Mouse (Mus musculus) gastrocnemius, adult 8-10 months (tissue): ENCODE results near the gene Nme3. TPM values are rescaled to one million over a fixed set of nuclear protein-coding genes. Genes with fewer than 3 reads are reported as not detected.
"Not testable (repeated sequence)": the region's sequence is repeated elsewhere in the genome, so short reads cannot be mapped to it uniquely, and the experiment has no call there.

ENCODE experiments used
- DNase-seq, 2 experiments: peaks; one replicate each; pipeline ENCODE4 v3.0.0; 2022; ENCODE audit warnings: low spot score in 2 of 2
- total RNA-seq, 4 experiments: library from RNA; stranded (reverse); gene quantifications; 2 replicates each; pipeline ENCODE4 v1.2.4; 2022

Nme3 gene
- total RNA-seq, 4 experiments from 2014 or later = 11.4 to 12.6 (median 12.0) TPM

GRCm38 (mm10) chr17:24898041-24898854 lies 1.9 kb downstream of the Nme3 start:
- no peak for DNase-seq

- no peak for DNase-seq
Measured at GRCm38 (mm10) chr17:24899153-24899552, 2.9 kb downstream of the Nme3 start.

- DNase-seq = no peak
Measured at GRCm38 (mm10) chr17:24900014-24900413, 3.7 kb downstream of the Nme3 start.

DNA sequence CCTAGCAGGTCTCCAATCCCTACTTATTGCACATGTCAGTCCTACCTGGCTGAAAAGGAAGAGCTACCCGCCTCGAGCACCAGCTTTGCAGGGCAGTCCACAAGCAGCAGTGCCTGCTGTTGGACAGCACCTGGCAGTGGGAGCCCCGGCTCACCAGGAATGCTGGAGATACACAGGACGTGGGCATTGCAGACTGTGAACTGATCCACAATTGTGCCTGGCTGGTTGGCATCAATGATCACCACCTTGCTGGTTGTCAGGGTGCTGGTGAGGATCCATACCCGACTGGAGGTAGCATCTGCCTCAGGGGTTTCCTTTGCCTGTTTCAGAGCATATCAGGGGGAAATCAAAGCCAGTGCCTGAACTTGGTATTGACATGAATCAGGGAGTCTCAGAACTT lies 5.8 kb downstream of the Nme3 start:
- no peak for DNase-seq

GRCm38 (mm10) chr17:24902671-24903474 lies 6.6 kb downstream of the Nme3 start:
- DNase-seq = no peak

DNA sequence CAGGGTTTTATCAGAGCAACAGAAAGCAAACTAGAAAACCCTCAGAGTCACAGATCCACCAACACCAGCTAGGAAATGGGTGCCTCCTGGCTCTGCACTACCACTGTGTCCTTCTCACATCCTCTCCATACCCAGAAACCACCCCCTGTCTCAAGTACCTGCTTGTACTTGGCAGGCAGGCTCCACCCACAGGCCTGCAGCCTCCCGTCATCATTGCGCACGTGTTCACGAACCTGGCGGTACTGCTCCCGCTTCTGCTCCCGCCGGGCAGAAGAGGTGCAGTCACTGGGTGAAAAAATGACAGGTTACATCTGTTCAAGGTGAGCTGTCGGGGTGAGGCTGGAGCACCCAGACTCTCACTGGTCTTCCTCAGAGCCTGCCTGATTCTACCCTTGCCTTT lies 7.5 kb downstream of the Nme3 start:
- DNase-seq = no peak

- DNase-seq = no peak
Measured at GRCm38 (mm10) chr17:24907591-24907990, 11.3 kb downstream of the Nme3 start.

GRCm38 (mm10) chr17:24913984-24914383 lies 17.7 kb downstream of the Nme3 start:
- DNase-seq = no peak

DNA sequence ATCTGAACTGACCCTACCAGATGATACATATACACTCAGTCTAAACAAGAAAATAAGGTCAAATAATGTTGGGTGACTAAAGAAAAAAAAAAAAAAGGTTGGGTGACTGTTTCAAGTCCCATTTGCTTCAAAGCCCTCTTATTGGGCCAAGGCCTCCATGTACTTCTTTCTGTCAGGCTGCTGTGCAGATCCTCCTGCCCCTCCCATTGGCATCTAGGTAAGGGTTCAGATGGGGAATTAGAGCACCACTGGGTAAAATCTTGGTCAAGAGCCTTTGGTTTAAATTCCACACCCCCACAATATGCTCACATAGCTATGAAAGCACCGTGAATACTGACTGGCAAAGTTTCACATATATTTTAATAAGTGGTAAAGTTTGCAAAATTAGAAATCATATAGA lies 26.9 kb downstream of the Nme3 start:
- no peak for DNase-seq

DNA sequence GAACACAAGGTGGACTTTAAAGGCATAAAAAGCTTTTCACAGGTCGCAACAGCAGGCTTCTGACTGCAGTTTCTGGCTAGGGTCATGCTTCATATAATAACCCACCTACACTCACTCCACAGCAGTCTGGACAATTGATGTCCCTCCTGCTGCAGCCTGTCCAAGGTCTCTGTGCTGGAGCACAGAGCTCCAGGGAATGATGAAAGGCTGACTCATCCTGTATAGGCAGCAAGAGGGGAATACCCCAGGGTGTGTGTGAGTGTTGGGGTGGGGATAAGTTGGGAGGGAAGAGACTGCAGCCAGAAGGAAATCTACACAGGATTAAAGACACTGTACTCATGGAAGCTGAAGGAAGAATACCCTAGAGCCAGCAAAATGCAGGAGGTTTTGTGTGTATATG lies 33.2 kb downstream of the Nme3 start:
- DNase-seq = no peak

- DNase-seq = no peak
Measured at GRCm38 (mm10) chr17:24932431-24932830, 36.1 kb downstream of the Nme3 start.

DNA sequence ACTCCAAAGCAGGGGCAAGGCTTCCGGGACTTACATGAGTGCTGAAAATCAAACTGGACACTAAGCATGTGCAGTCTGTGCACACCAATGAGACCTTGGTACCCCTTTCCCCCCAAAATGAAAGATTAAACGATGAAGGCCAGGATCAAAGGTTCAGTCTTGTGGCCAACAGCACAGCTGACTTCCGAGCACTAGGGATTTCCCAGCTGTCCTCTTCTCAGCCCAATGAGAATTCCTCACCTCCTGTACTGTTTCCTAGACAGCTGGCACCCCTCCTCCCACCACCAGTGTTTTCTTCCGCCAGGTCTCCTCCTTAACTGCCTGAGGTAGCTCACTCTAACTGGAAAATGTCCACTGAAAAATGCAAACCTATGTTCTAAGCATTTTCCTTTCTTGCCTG lies 36.9 kb downstream of the Nme3 start:
- no peak for DNase-seq

DNA sequence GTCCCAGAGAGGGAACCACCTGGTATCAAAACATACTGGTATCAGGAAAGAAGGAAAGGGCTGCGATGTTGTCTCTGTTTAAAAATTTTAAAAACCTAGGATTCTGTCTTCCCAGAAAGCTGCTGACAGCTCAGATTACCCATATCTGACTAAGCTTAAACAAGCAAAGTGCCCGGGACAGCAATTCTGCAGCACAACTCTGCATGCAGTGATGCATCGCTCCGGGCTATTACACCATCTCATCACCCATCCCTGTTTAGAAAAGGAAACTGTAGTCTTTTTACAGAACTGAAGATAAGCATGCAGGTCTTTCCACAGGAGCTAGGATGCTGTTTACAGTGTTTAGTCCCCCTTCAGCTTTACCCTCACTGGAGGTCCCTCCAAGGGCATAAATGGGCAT lies 38.6 kb downstream of the Nme3 start:
- DNase-seq = no peak

DNA sequence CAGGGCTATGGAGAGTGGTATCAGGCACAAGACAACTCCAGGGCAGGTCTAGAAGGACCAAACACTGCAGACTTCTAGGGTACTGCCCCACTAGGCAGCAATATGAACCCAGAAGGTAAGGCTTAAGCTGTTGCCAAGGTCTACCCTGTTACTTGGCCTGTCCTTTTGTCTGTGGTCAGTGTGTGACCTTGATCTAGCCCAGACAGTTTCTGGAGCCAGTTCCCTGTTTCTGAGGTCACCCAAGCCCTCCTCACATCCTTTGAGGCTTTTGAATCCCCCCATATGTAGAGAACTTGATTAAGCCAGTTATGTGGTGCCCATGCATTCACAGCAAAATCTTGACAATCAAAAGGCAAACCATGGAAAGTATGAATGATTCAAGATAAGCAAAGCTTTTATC lies 39.4 kb downstream of the Nme3 start:
- DNase-seq = no peak

- peak; percentile 89 to 90 for DNase-seq
Measured at GRCm38 (mm10) chr17:24936259-24937237, 40.2 kb downstream of the Nme3 start, which contains the start of gene Mapk8ip3. TSS of gene Mapk8ip3 (minus strand) at chr17:24936977.

- no peak for DNase-seq
Measured at GRCm38 (mm10) chr17:24937266-24937665, 41.0 kb downstream of the Nme3 start.

DNA sequence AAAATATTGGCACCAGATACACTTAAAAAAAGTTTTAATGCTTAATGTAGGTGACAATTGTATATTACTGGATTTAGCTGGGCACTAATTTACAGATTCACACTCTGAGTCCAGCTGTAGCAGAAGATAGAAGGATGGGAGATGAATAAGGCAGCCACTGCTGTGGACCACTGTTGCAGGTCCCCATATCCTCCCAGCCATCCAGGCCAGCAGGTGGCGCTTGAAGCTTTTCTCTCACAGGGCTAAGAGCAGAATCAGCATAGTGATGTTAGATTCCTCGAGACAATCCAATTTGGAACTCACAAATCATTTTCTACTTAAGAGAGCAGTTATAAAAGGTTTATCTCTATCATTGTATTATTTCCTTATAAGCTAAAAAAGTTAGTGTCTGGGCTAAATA lies 46.2 kb downstream of the Nme3 start:
- peak in 1 of 2 experiments; percentile 20 for DNase-seq

- DNase-seq = no peak
Measured at GRCm38 (mm10) chr17:24943036-24943435, 46.7 kb downstream of the Nme3 start.

GRCm38 (mm10) chr17:24943589-24943988 lies 47.3 kb downstream of the Nme3 start:
- DNase-seq = not testable (repeated sequence)
